In the genomic region with DNA sequence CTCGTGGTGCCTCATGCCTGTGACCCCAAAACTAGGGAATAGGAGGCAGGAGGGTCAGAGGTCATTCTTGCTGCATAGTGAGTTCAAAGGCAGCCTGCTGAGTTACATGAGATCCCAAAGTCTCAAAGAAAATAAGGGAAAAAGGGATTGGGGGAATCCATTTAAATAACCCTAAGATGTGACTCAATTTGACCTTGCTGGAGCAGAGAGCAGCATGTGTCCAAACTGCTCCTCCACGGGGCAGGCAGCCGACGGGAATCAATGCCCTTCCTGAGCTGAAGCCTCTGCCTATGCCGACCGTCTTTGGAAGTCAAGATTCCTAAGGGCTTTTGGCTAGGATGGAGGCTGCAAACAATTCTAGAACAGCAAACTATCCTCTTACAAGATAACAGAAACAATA, we compare ENCODE assay signal across 27 mouse cellular contexts.
"Had no signal": no experiment of that assay in that cellular context is flagged by ENCODE, and none has a peak within 500 bp of the region (broad histone marks: within the 10 kb centered on the region; RNA-seq: fewer than 3 reads in every experiment).

No protein-coding gene starts in this region.

- H3K4me2 ChIP-seq: heart, embryonic 13.5 days; heart, embryonic 15.5 days; hindbrain, embryonic 13.5 days; hindbrain, embryonic 15.5 days; kidney, embryonic 15.5 days; limb, embryonic 13.5 days; limb, embryonic 15.5 days; liver, embryonic 11.5 days had no signal

- ATAC-seq: hindbrain, postnatal 0 days; intestine, embryonic 16.5 days had no signal

- H3K9me3 ChIP-seq: heart, embryonic 10.5 days; heart, embryonic 13.5 days; heart, embryonic 15.5 days; hindbrain, embryonic 13.5 days; hindbrain, embryonic 15.5 days; kidney, embryonic 15.5 days; limb, embryonic 13.5 days; limb, embryonic 15.5 days had no signal

- H3K27me3 ChIP-seq: heart, embryonic 13.5 days; heart, embryonic 15.5 days; hindbrain, embryonic 13.5 days; hindbrain, embryonic 15.5 days; kidney, embryonic 15.5 days; limb, embryonic 13.5 days; limb, embryonic 15.5 days had no signal

- H3K9ac ChIP-seq: heart, embryonic 13.5 days; heart, embryonic 15.5 days; hindbrain, embryonic 13.5 days; hindbrain, embryonic 15.5 days; kidney, embryonic 15.5 days; limb, embryonic 13.5 days; limb, embryonic 15.5 days; liver, embryonic 14.5 days had no signal

- H3K4me1 ChIP-seq: heart, embryonic 10.5 days; heart, embryonic 15.5 days; hindbrain, embryonic 13.5 days; hindbrain, embryonic 15.5 days; kidney, embryonic 15.5 days; limb, embryonic 15.5 days had no signal

- H3K4me3 ChIP-seq: gastrocnemius, adult 2 months; heart, embryonic 10.5 days; heart, embryonic 13.5 days; heart, embryonic 15.5 days; hindbrain, embryonic 13.5 days; hindbrain, embryonic 15.5 days; kidney, embryonic 15.5 days; limb, embryonic 13.5 days; limb, embryonic 15.5 days had no signal

- H3K27ac ChIP-seq: gastrocnemius, adult 2 months; heart, embryonic 10.5 days; heart, embryonic 13.5 days; heart, embryonic 15.5 days; hindbrain, embryonic 13.5 days; hindbrain, embryonic 15.5 days; hindbrain, postnatal 0 days; kidney, embryonic 15.5 days; kidney, postnatal 0 days; limb, embryonic 13.5 days; limb, embryonic 15.5 days; liver, embryonic 14.5 days had no signal

- DNase-seq: gastrocnemius, adult 2 months; gastrocnemius, postnatal 10 days; gastrocnemius, postnatal 25 days; heart, adult 18-20 months; heart, postnatal 14 days; heart, postnatal 36 days; kidney, adult 11 months; kidney, adult 2 months; kidney, adult 9 months; kidney, postnatal 14 days; kidney, postnatal 36 days; layer of hippocampus, adult 9-11 months; layer of hippocampus, postnatal 36 days; left cerebral cortex, postnatal 4 days had no signal
